Mouse (Mus musculus) brain, embryonic 14.5 days (tissue): Measurements from ENCODE around the gene Tnp1.

Experiments used
- CTCF ChIP-seq: fragments of 200-500 bp; IDR thresholded peaks from 2 replicates; pipeline ENCODE4 v1.5.1; 2012; ENCODE audit warnings: inconsistent platforms, mild to moderate bottlenecking, moderate library complexity, borderline replicate concordance; ENCODE audit not compliant: insufficient read depth, insufficient read length; ENCODE audit errors: extremely low read depth
- POLR2A ChIP-seq: fragments of 200-500 bp; IDR thresholded peaks from 2 replicates; pipeline ENCODE4 v1.6.1; 2012; ENCODE audit warnings: mild to moderate bottlenecking, inconsistent platforms, borderline replicate concordance; ENCODE audit not compliant: poor library complexity, insufficient read depth, insufficient read length, severe bottlenecking; ENCODE audit errors: extremely low read depth

DNA sequence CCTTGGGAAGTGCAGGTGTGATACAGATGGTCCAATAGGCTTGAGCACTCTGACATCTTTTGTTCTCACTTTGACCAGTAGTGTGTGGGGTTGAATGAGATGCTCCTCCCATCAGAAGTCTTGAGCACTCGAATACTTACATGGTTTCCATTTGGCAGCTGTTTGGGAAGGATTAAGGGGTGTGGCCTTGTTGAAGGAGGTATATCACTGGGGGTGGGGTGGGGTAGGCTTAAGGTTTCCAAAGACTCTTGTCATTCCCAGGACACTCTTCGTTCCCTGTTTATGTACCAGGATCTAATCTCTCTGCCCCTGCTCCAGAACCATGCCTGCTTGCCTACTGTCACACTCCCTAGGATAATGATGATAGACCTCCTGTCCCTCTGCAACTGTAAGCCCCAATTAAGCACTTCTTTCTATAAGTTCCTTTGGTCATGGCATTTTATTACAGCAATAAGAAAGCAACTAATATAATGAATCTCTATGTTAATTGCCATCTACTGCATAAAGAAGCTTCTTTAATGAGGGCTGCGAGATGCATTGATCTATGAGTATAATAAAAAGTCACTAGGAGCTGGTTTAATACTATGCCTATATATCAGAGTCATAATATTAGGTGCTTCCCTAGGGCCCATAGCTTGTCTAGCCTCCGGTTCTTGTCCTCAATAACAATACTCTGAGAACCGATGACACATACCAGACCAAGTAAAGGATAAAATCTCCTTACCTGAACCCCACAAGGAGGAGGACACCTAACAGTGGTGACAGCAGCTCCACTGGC is 20.8 kb downstream of the Tnp1 start:
- TF ChIP-seq CTCF = no peak
- no peak for TF ChIP-seq POLR2A
